Mouse (Mus musculus): ENCODE data around the gene Tmem234.

Tmem234 gene

GRCm38 (mm10) chr4:129620419-129621282 lies 20.2 kb downstream of the Tmem234 start:
- intact Hi-C loops (cut with DNase I), result no loop called here

GRCm38 (mm10) chr4:129621283-129621841 lies 20.9 kb downstream of the Tmem234 start:
- intact Hi-C loops (cut with DNase I), result no loop called here

GRCm38 (mm10) chr4:129622120-129622802 lies 21.8 kb downstream of the Tmem234 start:
- intact Hi-C loops (cut with DNase I), result no loop called here

GRCm38 (mm10) chr4:129622803-129623535 lies 22.5 kb downstream of the Tmem234 start:
- intact Hi-C loops (cut with DNase I), result no loop called here

GRCm38 (mm10) chr4:129623681-129624091 lies 23.2 kb downstream of the Tmem234 start, which contains the start of gene Ccdc28b:
Gene Ccdc28b (minus strand): TSS chr4:129623947.
- intact Hi-C loops (cut with DNase I), result no loop called here

GRCm38 (mm10) chr4:129624281-129625028 lies 24.0 kb downstream of the Tmem234 start:
- intact Hi-C loops (cut with DNase I), result no loop called here

GRCm38 (mm10) chr4:129625029-129625370 lies 24.5 kb downstream of the Tmem234 start:
- intact Hi-C loops (cut with DNase I), result no loop called here

- intact Hi-C loops (cut with DNase I), result no loop called here
Observed at GRCm38 (mm10) chr4:129625496-129625895, 25.0 kb downstream of the Tmem234 start.

- intact Hi-C loops (cut with DNase I), result no loop called here
Observed at GRCm38 (mm10) chr4:129626035-129626434, 25.6 kb downstream of the Tmem234 start.

- intact Hi-C loops (cut with DNase I), result no loop called here
Observed at GRCm38 (mm10) chr4:129630944-129631343, 30.5 kb downstream of the Tmem234 start.

GRCm38 (mm10) chr4:129631867-129632266 lies 31.4 kb downstream of the Tmem234 start:
- intact Hi-C loops (cut with DNase I), result no loop called here

GRCm38 (mm10) chr4:129633852-129634251 lies 33.4 kb downstream of the Tmem234 start:
- intact Hi-C loops (cut with DNase I), result no loop called here

- intact Hi-C loops (cut with DNase I), result no loop called here
Observed at GRCm38 (mm10) chr4:129639221-129639620, 38.8 kb downstream of the Tmem234 start.

GRCm38 (mm10) chr4:129640101-129640637 lies 39.7 kb downstream of the Tmem234 start:
- intact Hi-C loops (cut with DNase I), result no loop called here

- intact Hi-C loops (cut with DNase I), result no loop called here
Observed at GRCm38 (mm10) chr4:129640638-129641467, 40.4 kb downstream of the Tmem234 start, which contains the start of gene Txlna. Gene Txlna (minus strand): TSS chr4:129641065.

- intact Hi-C loops (cut with DNase I), result no loop called here
Observed at GRCm38 (mm10) chr4:129641756-129642155, 41.3 kb downstream of the Tmem234 start.

GRCm38 (mm10) chr4:129645204-129645603 lies 44.7 kb downstream of the Tmem234 start:
- intact Hi-C loops (cut with DNase I), result no loop called here

- intact Hi-C loops (cut with DNase I), result no loop called here
Observed at GRCm38 (mm10) chr4:129648656-129649055, 48.2 kb downstream of the Tmem234 start.

- intact Hi-C loops (cut with DNase I), result no loop called here
Observed at GRCm38 (mm10) chr4:129650359-129650758, 49.9 kb downstream of the Tmem234 start.

All from adrenal gland (tissue).